Mouse (Mus musculus): ENCODE data around the gene Toe1.

- TF ChIP-seq POLR2A (IDR thresholded peaks at IDR 0.05; ENCODE audit: control insufficient read depth, extremely low read depth, insufficient read depth, low read length, poor library complexity) (no peak), CTCF (IDR thresholded peaks at IDR 0.05; ENCODE audit: borderline replicate concordance, control insufficient read depth, extremely low read depth, insufficient read depth, low read length, poor library complexity) (no peak)
These were observed 3.6 kb upstream of the Toe1 start for GRCm38 (mm10) chr4:116811012-116811411.
